Mouse (Mus musculus) activated CD4-positive, CD25-positive, alpha-beta regulatory T cell, adult 4 months (primary cell): Measurements from ENCODE around the gene Itgb3. TPM values are rescaled to one million over a fixed set of nuclear protein-coding genes. Genes with fewer than 3 reads are reported as not detected.

Source experiments
- ATAC-seq: one replicate; pipeline ENCODE4 v1.8.0; 2017
- polyA plus RNA-seq, 2 experiments: library from polyadenylated mRNA; unstranded; fragments of 100-300 nt; shearing (Covaris generic); gene quantifications; one replicate each; pipeline ENCODE4 v1.2.1; 2017

Gene Itgb3
- polyA plus RNA-seq, 2 experiments from 2014 or later, result 12.8 to 14.3 TPM

DNA sequence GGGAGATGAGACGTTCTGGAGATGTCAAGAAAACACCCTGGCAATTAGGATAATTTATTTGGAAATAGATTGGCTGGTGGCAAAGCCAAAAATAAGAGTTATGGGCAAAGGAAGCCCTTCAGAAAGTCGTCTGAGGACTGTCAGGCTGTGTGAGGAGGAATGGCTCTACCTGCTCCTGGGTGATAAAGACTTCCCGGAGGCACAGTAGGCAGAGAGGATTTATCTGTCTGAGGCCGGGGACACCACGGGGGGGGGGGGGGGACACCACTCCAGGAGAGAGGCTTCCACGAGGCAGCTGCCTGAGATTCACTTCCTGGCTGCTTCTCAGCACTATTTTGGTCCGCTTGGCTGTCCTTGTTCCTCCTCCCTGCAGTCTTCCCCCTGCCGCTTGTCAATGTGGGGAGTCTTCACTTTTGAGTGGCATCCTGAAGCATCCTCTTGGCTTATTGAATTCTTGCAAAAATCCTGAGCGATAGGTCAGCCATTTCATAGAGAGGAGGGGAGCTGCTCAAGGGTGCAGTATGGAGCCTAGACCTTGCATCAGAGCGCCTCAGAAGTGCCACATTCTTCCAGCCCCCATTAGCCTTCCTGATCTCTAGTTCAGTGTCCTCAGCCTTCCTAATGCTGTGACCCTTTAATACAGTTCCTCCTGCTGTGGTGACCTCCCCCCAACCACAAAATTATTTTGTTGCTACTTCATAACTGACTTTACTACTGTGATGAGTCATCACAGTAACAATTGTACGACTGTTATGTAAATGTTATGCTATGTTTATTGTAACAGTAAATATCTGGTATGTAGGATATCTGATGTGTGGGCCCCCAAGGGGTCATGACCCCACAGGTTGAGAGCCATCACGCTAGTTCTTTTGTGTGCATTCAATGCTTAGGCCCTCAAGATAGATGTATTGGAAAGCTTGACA, 14.5 kb downstream of the Itgb3 start:
- ATAC-seq, result peak; percentile 72

DNA sequence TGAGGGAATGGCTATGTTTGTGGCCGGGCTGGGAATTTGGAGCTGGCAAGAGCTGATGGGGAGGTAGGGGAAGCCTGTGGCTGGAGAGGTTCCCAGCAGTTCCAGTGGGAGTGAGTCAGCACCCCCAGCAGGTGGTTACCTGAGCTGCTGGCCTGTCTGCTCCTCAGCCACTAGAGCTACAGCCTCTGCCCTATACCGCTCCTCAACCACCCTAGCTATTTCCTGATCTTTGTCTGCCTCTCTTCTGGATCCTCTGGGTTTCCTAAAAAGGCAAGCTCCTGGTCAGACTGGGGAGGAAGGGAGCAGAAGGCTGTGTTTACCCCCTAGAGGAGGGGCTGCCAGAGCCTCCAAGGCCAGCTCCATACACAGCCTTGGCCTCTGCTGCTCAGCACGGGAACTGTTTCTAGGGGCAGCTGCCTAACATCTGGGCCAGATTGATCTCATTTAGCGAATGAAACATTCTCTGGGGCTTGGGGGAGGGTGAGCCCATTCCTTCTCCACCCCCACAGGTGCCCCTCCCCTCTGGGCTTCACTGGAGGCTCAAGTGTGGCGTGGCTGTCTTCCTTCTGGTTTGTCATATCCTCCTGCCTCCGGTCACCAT, 17.1 kb downstream of the Itgb3 start:
- ATAC-seq, result no peak

DNA sequence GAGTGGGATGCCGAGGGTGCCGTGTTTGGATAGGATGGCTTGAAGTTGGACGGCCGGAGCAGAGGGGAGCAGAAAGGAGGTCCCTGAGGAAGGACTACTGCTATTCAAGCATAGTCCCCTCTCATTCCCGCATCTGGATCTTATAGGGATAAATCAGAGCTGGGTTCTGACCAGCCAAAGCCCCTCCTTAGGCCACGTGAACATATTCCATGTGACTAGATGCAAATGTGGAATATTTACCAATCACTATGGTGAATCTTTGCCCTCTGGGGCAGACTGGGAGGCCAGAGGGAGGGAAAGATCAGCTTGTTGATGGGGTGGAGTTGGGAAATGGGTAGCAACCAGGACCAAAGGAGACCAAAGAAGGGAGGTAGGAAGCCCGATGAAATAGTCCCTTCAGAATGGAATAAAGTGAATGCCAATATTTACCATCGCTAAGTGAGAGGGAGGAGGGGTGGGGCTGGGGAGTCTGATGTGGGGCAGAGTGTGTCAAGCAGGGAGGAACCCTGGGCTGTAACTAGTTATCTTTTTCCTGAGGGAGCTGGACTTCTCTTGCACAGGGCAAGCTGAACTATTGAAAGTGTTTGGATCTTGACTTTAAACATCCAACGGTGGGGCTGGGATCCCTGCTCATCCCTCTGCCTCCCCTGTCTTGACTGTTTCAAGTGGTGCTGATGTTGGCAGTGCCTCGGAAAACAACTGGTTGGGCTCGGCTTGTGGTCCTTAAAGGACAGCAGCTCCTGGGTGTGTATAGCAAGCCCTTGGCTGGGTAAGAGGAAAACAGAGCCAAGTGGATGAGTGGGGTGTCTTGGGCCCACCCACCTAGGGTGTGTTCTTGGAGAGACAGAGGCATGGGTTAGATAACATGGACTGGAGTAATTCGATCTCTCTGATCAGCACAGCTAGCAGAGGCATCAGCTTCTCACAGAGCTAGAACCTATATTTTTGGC, 17.9 kb downstream of the Itgb3 start:
- no peak for ATAC-seq

DNA sequence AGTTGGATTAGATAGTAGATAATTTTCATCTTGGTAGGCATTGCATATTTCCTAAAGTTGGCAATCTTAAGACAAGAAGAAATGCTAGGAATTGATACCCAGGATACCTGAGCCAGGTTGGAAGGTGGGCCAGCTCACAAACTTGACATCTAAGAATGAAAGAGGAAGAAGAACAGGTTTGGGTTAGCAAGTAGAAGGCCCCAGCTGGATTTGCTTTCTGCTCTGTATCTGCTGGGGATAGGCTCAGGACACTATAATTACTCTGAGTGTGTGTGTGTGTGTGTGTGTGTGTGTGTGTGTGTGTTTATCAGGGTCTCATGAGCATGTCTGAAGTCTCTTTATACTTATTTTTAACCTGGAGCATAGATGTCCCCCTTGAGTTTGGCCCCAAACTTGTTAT, 18.8 kb downstream of the Itgb3 start:
- no peak for ATAC-seq

DNA sequence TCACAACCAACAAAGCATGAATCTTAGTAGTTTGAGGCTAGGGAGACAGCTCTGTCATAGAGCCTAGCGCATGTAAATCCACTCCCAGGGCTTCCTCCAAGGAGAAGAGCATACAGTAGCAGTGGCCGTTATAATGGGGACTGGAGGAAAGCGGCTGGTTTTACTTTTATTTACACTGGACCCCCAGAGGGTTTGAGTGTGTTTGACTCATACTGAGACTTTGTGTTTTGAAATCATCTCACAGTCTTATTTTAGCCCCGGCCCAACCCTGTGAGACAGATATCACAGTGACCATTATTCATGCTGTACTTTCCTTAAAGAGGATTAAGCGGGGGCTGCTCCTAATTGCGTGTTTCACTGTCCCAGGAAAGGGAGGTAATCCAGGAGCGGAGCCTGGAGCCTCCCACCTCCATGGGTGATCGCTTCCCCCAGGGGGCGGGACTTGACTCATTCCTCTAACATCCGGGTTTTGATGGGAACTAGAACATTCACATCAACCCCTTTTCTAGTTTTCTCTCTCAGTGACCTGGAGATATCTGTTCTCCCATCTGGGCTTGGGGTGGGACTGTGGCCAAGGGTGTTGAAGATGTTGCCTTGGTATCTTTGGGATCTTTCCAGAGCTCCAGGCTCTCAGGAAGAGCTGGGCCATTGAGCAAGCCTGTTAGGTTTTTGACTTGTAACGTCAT, 20.0 kb downstream of the Itgb3 start:
- ATAC-seq, result no peak

DNA sequence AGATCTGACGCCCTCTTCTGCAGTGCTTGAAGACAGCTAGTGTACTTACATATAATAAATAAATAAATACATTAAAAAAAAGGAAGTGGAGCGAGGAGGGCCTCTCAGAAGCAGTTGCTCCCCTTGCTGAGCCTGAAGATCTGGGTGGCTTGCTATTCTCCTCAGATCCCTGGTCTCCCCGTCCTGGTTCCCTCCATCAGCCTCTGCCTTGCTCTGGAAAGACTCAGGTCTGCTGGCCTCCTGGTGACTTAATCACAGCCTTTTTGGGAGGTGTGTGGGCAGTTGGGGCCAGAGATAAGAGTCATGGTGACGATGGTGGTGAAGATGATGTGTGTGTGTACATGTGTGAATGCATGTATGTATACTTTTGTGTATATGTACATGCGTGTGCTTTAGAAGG, 20.8 kb downstream of the Itgb3 start:
- no peak for ATAC-seq

DNA sequence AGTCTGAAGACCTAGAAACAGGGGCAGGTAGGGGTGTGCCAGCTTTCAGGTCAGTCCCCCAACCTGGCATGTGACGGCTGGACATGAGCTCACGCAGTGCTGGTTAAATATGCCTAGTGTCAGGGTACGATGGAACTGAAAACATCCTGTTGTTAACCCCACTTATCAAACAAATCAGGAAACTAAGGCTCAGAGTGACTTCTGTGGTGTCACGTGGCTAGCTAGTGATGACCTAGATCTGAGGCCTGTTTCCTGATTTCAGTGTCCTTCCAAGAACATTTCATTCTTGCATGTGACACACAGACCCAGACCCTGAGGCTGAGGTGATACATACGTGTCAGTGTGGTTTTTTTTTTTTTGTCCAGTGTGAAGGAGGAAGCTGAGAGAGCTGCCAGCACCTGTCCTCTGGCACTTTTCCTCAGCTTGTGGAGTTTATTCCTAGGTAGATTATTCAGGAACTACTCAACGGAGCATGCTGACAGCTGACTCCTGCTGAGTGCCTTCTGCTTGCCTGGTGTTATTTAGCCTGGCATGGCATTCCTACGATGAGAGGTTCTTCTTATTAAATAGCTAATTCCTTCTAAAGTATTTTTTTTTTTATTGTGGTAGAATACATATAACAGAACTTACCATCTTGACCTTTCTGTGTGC, 22.5 kb downstream of the Itgb3 start:
- ATAC-seq, result peak; percentile 82

DNA sequence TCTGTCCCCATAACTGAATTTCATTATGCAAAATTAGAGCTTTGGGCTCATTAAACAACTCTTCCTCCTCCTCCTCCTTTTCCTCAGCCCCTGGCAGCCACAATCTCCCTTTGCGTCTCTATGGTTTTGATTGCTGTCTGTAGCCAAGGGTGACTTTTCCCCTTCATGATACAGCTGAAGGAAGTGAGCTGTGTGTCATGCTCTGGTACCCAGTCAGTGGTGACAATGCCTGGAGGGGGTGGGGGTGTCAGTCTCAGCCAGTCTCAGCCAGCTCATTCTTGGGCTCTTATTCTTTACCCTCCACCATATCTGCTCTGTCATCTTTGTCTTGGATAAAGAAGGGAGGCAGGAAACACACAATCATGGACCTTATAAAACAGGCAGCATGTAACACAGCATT, 23.5 kb downstream of the Itgb3 start:
- peak; percentile 33 for ATAC-seq

DNA sequence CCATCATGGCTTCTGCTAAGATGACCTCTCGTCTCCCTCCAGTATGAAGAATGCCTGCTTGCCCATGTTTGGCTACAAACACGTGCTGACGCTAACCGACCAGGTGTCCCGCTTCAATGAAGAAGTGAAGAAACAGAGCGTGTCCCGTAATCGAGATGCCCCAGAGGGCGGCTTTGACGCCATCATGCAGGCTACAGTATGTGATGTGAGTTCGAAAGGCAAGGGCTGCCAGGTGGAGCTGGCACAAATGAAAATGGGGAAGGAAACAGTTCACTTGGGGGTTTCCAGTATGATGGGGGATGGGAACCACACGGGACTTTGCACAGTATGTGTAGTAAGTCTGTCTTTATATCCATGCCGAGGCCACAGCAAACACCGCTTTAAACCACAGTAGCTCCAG, 29.2 kb downstream of the Itgb3 start:
- no peak for ATAC-seq

DNA sequence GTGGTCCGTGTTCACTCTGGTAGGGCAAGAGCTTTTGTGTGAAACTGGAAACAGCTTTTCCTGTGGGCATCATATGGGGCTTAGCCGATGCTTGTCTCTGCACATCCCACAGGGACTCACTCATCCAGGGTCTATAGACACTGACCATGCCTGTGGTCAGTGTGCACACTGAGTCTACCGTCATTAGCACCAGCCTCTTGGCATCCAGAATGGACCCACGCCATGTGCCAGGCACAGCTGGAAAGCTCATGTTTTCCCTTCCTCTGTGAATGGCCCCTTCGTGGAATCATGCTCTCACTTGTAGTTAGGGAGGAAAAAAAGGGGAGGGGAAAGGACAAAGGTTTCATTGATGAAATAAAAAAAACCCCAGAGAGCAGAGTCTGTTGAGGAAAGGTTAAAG, 30.2 kb downstream of the Itgb3 start:
- ATAC-seq, result no peak

DNA sequence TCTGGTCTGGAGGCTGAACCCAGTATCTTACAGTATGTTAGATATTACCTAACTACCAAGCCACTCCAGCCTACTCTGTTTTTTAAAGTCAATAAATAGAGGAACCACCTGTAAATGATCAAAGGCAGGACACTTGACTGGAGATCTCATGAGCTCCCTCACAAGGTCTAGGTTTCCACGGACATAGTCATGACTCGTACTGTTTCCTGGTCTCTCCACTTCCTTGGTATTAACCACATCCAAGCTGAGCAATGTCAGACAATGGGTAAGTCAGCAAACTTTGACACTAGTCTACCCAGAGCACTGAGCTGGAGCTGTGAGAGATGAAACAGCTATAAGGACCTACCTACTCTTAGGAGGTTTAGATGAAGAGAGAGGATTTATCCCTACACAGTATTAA, 31.1 kb downstream of the Itgb3 start:
- ATAC-seq, result peak; percentile 32

DNA sequence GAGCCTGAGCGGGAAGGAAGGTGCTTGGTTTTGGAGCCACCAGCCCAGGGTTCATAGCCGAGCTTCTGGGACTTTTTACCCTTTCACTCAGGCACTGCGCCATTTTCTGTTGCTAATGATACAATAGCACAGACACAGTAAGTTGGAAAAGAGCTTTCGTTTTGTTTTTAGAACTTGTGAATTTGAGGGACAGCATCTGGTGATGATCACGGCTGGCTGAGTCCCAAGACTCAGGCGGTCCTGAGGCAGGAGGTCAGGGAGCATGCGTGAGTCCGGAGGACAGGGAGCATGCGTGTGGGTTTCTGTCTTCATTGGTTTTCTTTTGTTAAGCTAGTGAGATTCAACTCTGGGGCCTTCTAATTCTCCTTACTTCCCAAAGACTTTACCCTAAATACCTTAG, 31.8 kb downstream of the Itgb3 start:
- ATAC-seq, result no peak

DNA sequence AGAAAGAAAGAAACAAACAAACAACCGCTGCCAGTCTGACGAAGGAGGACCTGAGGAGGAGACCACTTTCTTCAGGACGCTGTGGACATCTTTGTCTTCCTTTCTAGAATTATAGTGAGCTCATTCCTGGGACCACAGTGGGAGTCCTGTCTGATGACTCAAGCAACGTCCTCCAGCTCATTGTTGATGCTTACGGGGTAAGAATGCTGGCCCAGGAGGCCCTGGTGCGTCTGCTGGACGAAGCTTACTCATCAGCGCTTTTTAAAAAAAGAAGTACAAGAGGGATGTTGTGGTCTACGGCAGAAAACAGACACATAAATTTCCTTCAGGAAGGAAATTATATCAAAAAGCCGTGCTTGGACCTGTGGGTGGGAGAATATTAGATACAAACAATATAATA, 33.1 kb downstream of the Itgb3 start:
- ATAC-seq, result no peak

DNA sequence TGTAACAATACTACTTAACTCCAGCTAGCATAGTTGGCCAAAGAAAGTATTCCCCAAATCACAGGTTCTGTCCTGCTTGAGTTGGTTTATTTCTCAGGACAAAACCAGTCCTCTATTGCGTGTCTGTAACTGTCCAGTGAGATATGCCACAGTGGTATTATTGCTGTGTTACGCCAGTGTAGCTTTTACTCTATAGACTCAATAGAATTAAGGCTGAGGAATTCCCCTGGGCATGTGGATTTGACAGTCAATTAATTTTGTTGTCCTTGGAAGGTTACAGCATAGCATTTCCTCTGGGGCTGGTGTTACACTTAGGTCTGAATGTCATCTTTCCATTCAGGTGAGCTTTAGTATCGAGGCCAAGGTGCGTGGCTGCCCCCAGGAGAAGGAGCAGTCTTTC, 35.4 kb downstream of the Itgb3 start:
- ATAC-seq, result no peak

DNA sequence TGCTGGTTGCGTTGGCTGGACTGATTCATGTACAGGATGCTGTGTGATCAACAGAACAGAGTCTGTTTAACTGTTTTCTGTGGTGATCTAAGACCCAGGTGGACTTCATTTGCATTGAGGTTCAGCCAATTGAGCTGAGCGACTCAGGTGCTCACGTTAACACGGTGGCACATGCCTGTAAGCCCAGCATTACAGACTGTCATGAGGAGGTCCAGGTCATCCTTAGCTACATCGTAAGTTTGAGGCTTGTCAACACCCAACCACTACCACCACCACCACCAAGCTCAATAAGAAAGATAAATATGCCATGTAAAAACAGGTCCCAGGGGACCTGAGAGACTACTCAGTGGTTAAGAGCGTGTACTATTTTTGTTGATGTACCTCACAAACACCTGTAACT, 37.6 kb downstream of the Itgb3 start:
- no peak for ATAC-seq

DNA sequence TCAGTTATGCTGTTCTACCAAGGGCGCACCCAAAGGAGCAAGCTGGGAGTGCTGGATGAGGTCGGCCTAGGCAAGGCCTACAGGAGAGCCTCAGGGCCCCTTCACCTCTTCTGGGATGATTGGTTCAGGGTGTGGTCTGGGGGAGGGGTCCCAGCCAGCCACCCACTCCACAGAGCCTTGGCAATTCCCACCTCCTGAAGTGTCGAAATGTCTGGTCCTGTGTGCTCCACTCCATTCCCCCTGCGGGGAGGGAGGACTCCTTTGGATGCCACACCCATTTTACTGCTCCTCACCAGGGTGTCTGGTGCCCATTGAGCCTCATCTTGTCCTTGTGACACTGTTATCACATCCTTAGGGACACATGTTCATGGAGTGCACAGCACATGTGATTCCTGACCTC, 38.4 kb downstream of the Itgb3 start:
- no peak for ATAC-seq

DNA sequence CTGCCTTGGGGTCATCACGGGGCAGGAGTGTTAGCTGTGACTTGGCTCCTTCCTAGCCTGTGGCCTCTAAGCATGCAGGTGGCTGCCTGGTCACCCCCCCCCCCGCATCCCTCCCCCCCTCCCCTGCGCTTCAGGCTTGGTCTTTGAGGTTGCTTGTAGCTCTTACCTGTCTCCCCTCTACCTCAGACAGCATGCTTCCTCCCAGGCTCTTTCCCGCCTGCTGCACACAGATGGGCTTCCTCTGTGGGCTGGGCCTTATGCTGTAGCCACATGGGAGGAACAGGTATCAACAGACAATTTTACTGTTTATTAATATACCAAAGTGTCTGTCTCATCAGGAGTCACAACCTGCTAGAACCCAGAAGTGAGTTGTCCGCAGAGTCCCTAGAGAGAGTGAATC, 38.8 kb downstream of the Itgb3 start:
- no peak for ATAC-seq

DNA sequence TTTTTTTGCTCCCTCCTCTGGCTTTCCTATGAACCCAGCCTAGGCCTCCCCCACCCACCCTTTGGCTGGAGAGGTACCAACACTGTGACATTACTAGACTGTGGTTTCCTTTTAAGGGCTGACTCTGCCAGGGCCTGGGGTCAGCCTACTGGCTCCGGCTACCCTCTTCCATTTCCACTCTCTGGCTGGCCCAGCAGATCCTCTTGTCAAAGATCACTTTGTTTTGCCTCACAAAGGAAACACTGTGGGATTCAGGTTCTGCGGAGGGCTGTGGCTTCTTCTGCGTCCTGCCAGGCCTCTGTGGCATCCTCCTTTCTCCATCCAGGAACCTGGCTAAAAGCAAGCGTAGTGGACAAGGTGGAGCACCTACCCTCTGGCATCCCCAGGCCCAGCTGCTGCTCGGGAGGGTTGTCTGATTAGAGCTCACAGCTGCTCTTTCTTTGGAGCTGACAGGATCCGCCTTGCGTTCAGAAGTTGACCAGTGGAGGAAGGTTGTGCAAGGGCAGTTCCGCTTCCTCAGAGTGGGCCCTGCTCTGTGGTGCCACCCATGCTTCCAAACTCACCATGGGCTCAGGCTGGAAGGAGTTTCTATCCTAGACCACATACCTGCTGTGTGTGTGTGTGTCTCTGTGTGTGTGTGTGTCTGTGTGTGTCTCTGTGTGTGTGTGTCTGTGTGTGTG, 39.5 kb downstream of the Itgb3 start:
- no peak for ATAC-seq

DNA sequence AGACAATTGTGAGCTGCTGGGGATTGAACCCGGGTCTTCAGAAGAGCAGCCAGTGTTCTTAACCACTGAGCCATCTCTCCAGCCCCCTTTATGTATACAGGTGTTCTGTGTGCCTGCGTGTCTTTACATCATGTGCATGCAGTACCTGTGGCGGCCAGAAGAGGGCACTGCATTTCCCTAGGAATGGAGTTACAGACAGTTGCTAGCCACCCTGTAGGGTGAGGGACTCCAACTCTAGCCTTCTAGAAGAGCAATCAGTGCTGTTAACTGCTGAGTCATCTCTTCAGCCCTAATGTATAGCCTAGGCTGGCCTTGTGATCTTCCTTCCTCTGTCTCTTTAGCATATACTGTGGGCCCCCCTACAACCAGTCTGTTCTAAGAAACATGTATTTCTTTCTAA, 40.8 kb downstream of the Itgb3 start:
- no peak for ATAC-seq

DNA sequence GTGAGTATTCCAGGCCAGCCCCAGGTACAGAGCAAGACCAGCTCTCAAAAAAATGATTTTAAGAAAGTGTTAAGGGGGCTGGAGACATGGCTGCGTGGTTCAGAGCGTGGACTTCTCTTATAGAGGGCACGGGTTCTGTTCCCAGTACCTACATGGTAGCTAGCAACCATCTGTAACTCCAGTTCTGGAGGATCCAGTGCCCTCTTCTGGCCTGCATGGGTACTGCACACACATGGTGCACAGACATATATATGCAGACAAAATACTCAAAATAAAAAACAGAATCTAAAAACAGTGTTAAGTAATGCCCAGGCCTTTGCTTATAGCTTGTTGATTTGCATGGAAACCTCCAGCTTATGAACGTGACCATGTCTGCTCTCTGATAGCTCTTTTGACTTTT, 52.8 kb downstream of the Itgb3 start:
- ATAC-seq, result no peak

DNA sequence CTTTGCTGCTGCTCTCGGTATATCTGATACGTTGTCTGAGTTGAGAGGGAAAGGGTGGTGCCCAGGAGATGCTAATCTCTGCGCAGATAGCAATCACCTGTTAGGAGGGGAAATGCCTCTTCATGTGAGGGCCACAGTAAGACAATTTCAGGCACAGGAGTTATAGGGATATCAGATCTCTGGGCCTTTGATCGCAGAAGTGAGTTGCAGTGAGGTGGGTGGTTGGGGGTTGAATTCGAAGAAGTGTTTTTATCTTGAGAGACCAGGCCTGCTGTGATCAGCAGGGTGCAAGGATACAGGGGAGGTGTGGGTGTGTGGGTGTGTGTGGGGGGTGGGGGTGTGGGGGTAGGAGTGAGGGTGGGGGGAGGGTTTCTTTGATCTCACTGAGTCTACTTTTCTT, 53.3 kb downstream of the Itgb3 start:
- peak; percentile 79 for ATAC-seq
